In genomic region chr15:78982658-78983435, GRCm38 (mm10) we compare ENCODE assay signal across 8 mouse cellular contexts. TPM values are rescaled to one million over a fixed set of nuclear protein-coding genes. Genes with fewer than 3 reads are reported as not detected.
DNase-seq lines count a peak whose midpoint lies in the region; ATAC-seq lines count a peak whose summit lies in the region.

No protein-coding gene starts in this region.

- peak overlapping the region; percentile 61 for H3K27ac ChIP-seq in forebrain, embryonic 13.5 days

- peak overlapping the region; percentile 68 for H3K4me3 ChIP-seq in forebrain, embryonic 13.5 days

- H3K4me1 ChIP-seq in forebrain, embryonic 13.5 days: peaks cover 49% of the 10 kb centered on the region

- H3K9me3 ChIP-seq in forebrain, embryonic 13.5 days (replicated peaks): no peaks in the 10 kb centered on the region

- H3K4me2 ChIP-seq in forebrain, embryonic 13.5 days: peak overlapping the region; percentile 91

- peak; percentile 87 for ATAC-seq in forebrain, embryonic 13.5 days

- no peaks in the 10 kb centered on the region for H3K27me3 ChIP-seq in forebrain, embryonic 13.5 days

- H3K36me3 ChIP-seq in forebrain, embryonic 13.5 days (ENCODE audit: poor library complexity, severe bottlenecking): peaks cover 12% of the 10 kb centered on the region; the same call in 1 of the 2 replicates

- peak overlapping the region; percentile 80 for H3K9ac ChIP-seq in forebrain, embryonic 13.5 days

- under 1% methylated on average over 59 of the region's 67 CpGs for WGBS in forebrain, embryonic 13.5 days

- peak; percentile 97 for DNase-seq in MN1 (ENCODE audit: low spot score)
- DNase-seq in cerebellum, adult 11-12 months: peak; percentile 83
- DNase-seq in heart, postnatal 4 days: peak; percentile 92
- DNase-seq in layer of hippocampus, adult 9-11 months: peak; percentile 71
- DNase-seq in lung, postnatal 14 days: peak; percentile 91
- DNase-seq in ovary, postnatal 14 days (ENCODE audit: low spot score): peak; percentile 75
- DNase-seq in thymus, postnatal 10 days (ENCODE audit: low spot score in 2 of 2): peak; percentile 75 to 83

RNA-seq across cellular contexts. Expression of gene Triobp, which starts 35.3 kb away (rescaled TPM):
- polyA plus RNA-seq in forebrain, embryonic 13.5 days (2015; fragmentation: Nextera tagmentation; extraction: Ambion mirVana): 35.6 and 39.2 TPM in 2 replicates
- total RNA-seq in heart, postnatal 4 days (2021): 10 to 100 TPM; 59.0 to 68.2 TPM

RNA-seq across cellular contexts. Expression of gene H1f0, which starts 45.4 kb away (rescaled TPM):
- 546 and 569 TPM in 2 replicates for polyA plus RNA-seq in forebrain, embryonic 13.5 days (2015; fragmentation: Nextera tagmentation; extraction: Ambion mirVana)
- 100 to 1,000 TPM; 262 to 304 TPM for total RNA-seq in heart, postnatal 4 days (2021)

RNA-seq across cellular contexts. Expression of gene Nol12, which starts 48.1 kb away (rescaled TPM):
- polyA plus RNA-seq in forebrain, embryonic 13.5 days (2015; fragmentation: Nextera tagmentation; extraction: Ambion mirVana): 50.3 and 59.3 TPM in 2 replicates
- 10 to 100 TPM; 20.2 to 22.6 TPM for total RNA-seq in heart, postnatal 4 days (2021)

RNA-seq across cellular contexts. Expression of gene Lgals1, which starts 56.3 kb away (rescaled TPM):
- 91.7 and 110 TPM in 2 replicates for polyA plus RNA-seq in forebrain, embryonic 13.5 days (2015; fragmentation: Nextera tagmentation; extraction: Ambion mirVana)
- 100 to 1,000 TPM; 465 to 471 TPM for total RNA-seq in heart, postnatal 4 days (2021)

RNA-seq across cellular contexts. Expression of gene Galr3, which starts 58.8 kb away (rescaled TPM):
- not detected in 2 replicates for polyA plus RNA-seq in forebrain, embryonic 13.5 days (2015; fragmentation: Nextera tagmentation; extraction: Ambion mirVana)
- not detected for total RNA-seq in heart, postnatal 4 days (2021)

Comparison
In these comparisons a context has a peak if more than half of its experiments do, and no peak if none do; other contexts are left out.
1. Peak in every context shown above with its lines: DNase-seq, ATAC-seq, H3K4me3 ChIP-seq and H3K27ac ChIP-seq.